Mouse (Mus musculus): ENCODE data around the gene Mrps2.
"Not testable (repeated sequence)": the region's sequence is repeated elsewhere in the genome, so short reads cannot be mapped to it uniquely, and the experiment has no call there.

Mrps2 gene

DNA sequence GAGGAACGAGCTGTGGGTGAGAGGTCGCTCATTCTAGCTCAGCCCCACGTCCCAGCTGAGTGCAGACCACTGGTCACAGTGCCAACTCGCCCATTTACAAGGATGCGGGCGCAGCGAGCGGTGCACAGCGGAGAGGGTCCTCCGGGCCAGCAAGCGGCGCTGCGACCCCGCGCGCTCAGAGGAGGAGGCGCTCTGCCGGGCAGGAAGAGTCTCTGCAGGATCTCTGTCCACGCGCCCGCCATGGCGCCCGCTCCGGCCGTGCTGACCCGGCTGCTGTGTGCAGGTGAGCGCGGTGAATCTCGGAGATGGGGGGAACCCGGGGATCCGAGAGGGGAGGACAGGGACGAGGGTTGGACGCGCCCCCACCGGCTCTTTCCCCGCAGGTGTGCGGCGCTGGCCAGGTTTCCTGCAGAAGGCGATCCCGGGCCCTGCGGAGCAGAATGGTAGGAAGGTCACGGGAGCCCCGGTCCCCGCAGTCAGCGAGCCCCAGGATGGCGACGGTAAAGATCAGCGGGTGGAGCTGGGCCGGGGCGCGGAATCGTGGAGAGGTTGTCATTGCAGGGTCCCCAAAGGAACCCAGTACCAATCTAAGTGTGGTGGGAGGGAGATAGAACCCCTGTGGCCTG lies at the start of gene Mrps2:
TSS of gene Mrps2 (plus strand) at position 207 of the 626 bp plus-strand sequence.
- DNase-seq (ENCODE audit: low spot score): peak; percentile 74

GRCm38 (mm10) chr2:28419898-28420297 lies 48.0 kb upstream of the Mrps2 start:
- peak; percentile 84 for DNase-seq (ENCODE audit: low spot score)

GRCm38 (mm10) chr2:28423167-28423566 lies 44.7 kb upstream of the Mrps2 start:
- peak; percentile 17 for DNase-seq (ENCODE audit: low spot score)

DNA sequence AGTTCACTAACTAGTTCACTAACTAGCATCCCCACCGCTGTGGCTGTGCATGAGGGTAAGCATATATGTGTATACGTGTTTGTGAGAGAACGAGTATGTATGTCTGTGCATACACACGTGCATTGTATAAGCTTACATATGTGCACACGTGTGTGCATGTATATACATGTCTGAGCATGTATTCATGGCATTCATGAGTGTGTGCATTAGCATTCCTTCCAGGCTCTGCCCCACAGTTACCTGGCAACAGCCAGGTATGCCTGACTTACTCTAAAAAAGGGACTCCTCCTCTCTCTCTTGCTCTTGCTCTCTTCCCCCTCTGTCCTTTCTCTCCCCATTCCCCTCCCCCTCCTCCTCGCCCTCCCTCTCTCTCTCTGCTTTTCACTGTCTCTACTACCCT lies 40.6 kb upstream of the Mrps2 start:
- no peak for DNase-seq (ENCODE audit: low spot score)

DNA sequence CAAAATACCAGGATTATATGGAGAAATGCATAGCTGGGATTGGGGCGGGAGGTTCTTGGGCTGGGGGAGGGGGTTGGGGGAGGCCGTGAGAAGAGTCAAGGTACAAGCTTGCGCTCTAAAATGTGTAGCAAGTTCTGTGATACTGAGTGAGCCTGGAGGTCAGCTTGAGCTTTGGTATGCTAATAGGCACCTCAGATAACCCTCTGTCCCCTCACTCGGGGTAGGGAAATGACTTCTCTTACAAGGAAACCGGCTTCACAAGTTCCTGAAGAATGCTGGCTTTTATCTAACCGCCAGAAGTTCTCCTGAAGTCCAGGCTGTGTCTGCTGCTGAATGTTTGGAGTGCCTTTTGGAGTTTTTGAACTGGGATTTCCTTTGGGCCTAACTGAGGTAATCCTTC lies 37.0 kb upstream of the Mrps2 start:
- DNase-seq (ENCODE audit: low spot score): no peak

DNA sequence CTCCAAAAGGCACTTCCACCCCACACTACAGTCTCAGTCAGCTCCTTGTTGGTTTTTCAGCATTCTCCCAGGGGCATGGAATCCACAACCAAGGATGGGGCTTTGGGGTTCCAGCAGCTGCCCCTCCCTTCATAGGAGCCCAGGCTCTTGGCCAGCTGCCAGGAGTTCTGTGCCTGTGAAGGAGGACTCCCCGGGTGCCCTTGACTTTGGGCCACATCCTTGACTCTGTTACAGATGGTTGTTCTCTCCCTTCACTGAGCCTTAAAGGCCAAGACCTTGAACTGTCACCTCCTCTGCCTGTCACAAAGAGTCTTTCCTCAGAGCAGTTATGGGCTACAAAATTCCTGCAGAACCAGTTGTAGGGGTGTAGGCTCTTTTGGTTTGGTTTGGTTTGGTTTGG lies 35.1 kb upstream of the Mrps2 start:
- DNase-seq (ENCODE audit: low spot score): no peak

DNA sequence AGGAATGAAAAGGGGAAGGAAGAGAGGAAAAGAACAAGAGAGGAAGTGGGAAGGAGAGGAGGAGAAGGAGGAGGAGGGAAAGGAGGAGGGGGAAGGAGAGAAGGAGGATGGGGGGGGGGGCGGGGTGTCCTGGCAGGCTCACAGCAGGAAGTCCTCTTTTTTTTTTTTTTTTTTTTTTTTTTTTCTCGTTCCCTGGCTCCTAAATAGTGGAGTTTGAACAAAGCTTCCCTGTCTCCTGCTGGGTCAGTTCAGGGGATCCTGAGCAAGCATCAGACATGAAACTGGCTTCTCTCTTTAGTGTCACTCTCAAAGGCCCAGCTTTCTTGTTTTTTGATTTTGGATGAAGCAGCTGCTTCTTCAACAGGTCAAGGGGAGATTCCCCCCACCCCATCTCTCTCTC lies 34.4 kb upstream of the Mrps2 start:
- no peak for DNase-seq (ENCODE audit: low spot score)

DNA sequence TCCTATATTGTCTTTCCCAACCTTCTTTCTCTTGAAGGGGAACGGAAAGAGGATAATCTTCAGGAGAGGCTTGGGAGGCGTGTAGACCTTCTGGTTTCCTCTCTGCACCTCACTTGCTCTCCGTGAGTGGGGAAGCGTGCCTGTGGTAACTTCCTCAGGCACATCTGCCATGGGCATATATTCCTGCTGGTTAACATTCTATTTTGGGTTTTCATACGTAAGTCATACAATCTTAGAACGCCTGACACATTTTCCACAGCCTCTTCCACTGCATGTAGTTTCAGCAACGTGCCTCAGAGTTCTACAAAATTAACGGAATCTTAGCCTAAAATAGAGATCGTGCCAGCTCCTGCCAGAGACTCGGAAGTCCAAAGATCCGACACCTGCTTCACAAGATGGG lies 32.5 kb upstream of the Mrps2 start:
- no peak for DNase-seq (ENCODE audit: low spot score)

DNA sequence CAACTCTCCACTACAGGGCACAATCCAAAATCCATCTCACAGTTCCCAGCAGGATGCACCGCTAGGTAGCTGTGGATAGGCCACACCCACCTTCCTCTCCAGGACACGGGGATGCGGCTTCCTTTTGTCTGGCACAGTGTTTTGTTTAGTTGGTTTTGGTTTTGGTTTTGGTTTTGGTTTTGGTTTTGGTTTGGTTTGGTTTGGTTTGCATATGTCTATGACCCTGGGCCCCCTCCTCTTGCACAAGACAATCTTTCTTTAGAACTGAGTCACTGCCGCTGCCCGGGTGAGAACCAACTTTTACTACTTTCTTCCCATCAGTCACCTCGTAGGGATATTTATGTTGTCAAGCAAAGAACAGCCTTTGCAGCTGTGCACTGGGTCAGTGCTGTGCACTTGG lies 27.0 kb upstream of the Mrps2 start:
- no peak for DNase-seq (ENCODE audit: low spot score)

GRCm38 (mm10) chr2:28445082-28445481 lies 22.8 kb upstream of the Mrps2 start:
- DNase-seq (ENCODE audit: low spot score): no peak

GRCm38 (mm10) chr2:28446181-28446514 lies 21.7 kb upstream of the Mrps2 start:
- no peak for DNase-seq (ENCODE audit: low spot score)

GRCm38 (mm10) chr2:28446515-28447314 lies 21.2 kb upstream of the Mrps2 start, which contains the start of gene Ppp1r26:
Gene Ppp1r26 (plus strand): TSS chr2:28446800.
- DNase-seq (ENCODE audit: low spot score): no peak

GRCm38 (mm10) chr2:28447315-28447670 lies 20.6 kb upstream of the Mrps2 start:
- no peak for DNase-seq (ENCODE audit: low spot score)

GRCm38 (mm10) chr2:28451663-28452062 lies 16.2 kb upstream of the Mrps2 start:
- DNase-seq (ENCODE audit: low spot score): no peak

DNA sequence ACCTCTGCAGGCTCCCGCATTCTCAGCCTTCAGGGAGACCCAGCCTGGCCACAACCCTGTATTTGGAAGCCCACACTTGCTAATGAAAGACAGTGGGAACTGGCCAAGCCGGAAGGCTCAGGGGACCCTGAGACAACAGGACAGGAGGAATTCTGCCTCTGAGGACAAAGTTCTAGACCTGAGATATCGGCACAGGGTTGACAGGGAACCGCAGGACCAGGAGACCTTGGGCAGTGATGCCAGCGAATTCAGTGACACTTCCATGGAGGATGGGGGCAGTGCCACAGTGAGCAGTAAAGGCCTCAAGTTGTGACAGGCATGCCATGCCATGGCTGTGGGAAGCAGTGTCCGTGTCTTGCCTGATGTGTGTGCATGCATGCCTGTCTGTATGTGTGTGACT lies 14.3 kb upstream of the Mrps2 start:
- no peak for DNase-seq (ENCODE audit: low spot score)

DNA sequence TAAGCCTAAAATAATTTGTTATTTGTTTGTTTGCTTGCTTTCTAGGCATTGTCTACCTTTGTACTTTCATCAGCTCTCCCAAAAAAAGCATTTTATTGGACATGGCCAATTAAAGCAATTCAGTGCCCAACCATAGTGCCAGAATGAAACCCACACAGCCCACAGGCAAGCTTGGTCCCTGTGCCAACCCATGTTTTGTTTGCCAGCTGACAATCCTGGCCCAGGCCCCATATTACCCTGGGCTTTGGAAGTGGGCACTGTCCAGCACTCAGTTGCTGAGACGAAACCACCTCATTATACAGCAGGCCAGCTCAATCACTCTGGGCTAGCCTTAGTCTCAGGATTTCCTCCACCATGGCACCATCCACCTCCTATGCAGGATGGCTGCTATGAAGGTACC lies 11.2 kb upstream of the Mrps2 start:
- no peak for DNase-seq (ENCODE audit: low spot score)

DNA sequence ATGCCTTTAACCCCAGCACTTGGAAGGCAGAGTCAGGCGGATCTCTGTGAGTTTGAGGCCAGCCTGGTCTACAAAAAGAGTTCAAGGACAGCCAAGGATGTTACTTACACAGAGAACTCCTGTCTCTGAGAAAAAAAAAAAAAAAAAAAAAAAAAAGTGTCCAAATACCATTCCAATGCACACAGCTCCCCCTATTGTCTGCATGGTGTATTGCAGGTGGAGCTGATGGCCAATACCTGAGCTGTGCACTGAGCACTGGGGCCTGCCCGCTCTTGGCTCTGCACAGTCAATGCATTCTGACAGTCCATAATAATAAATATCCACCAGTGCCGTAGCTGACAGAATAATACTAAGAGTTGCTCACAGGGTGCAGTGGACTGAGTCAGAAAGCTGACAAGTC lies 3.9 kb upstream of the Mrps2 start:
- peak; percentile 57 for DNase-seq (ENCODE audit: low spot score)

GRCm38 (mm10) chr2:28464919-28465318 lies 2.9 kb upstream of the Mrps2 start:
- DNase-seq (ENCODE audit: low spot score): no peak

- DNase-seq (ENCODE audit: low spot score): no peak
Measured at GRCm38 (mm10) chr2:28465836-28466518, 1.9 kb upstream of the Mrps2 start, which contains the start of gene 1700007K13Rik. Gene 1700007K13Rik (minus strand): TSS chr2:28466332.

DNA sequence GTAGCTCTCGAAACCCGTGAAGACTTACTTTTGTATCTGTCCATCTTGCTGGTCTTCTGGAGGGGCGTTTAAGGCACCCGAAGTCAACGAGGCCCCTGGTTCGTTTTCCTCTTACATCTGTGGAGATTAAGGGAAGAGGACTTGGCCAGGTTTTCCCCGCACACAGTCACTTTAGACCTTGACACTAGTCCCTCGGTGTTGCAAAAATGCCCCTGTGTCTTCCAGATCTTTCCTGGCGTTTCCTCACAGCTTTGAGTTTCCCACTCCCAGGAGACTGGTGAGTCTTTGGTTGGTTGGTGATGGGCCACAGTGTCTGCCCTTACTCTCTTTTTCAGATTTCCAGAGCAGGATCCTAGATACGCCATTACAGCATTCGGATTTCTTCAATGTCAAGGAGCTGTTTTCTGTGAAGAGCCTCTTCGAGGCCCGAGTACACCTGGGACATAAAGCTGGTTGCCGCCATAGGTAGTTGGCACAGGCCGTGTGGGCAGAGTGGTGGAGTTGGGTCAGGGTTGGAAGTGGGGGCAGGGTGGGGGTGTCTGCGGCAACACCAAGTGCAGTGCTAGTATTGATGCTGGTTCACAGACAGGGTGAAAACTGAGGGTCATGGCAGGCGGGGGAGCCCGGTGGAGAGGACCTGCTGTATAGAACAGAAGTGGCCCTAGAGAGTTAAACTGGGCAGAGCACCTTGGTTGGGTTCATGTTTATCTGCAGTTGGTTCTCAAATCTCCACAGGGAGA lies 790 bp downstream of the Mrps2 start:
- peak; percentile 16 for DNase-seq (ENCODE audit: low spot score)

- DNase-seq (ENCODE audit: low spot score): no peak
Measured at GRCm38 (mm10) chr2:28469461-28469860, 1.6 kb downstream of the Mrps2 start.

DNA sequence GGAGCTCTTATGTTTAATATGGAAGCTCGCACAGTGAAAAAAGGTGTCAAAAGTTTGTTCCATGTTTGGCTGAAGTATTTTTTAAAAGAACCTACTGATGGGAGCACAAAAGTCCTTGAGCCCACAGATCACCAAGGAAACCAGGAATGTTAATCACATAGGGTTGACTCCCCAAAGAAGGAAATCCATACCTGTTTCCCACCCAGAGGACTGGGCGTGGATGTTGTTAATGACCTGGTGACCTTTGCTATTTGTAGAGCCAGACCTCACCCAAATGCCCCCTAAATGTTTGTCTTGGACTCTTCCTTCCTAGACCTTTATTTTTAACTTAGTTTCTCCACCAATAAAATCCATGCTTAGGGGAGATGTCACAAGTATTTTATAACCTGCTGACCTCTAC lies 2.7 kb downstream of the Mrps2 start:
- DNase-seq (ENCODE audit: low spot score): no peak

DNA sequence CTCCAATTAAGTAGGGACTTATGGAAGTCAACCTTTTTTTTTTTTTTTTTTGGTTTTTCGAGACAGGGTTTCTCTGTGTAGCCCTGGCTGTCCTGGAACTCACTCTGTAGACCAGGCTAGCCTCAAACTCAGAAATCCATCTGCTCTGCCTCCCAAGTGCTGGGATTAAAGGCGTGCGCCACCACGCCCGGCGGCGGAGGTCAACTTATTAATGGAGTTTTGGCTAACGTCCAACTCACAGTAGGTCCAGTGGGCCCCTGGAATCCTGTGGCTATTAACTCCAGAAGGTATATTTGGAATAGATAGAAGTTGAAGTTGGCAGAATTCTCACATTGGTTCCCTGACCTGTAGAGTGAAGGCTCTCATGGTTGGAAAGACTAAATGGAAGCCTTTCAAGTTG lies 4.1 kb downstream of the Mrps2 start:
- not testable (repeated sequence) for DNase-seq (ENCODE audit: low spot score)
